ENCODE assay signal across 21 mouse cellular contexts in the genomic region with DNA sequence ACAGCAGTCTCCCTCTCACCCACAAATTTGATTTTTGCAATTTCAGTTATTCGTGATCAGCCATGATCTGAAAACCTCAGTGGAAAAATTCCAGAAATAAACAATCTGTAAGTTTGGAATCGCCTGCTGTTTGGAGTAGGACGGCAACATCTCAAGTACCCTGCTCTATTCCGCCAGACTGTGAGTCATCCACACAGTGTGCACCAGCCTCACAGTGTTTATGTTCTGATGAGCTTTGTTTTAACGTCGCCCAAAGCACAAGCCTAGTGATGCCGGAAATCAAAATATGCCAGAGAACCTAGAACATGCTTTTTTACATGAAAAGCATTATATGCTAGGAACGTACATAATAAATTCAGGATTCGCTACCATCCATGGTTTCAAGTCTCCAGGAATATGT. TPM values are rescaled to one million over a fixed set of nuclear protein-coding genes. Genes with fewer than 3 reads are reported as not detected.
A peak's percentile ranks its signal among the peaks of the same experiment; 100 is the strongest.
DNase-seq lines count a peak whose midpoint lies in the region; ATAC-seq and TF ChIP-seq lines count a peak whose summit lies in the region.
"Had no signal": no experiment of that assay in that cellular context is flagged by ENCODE, and none has a peak within 500 bp of the region (broad histone marks: within the 10 kb centered on the region; RNA-seq: fewer than 3 reads in every experiment).

No protein-coding gene starts in this region.

- H3K4me3 ChIP-seq in layer of hippocampus, adult 2 months, result no peak overlapping the region
- H3K4me3 ChIP-seq: embryonic facial prominence, embryonic 12.5 days; forebrain, embryonic 12.5 days; heart, embryonic 10.5 days; hindbrain, embryonic 13.5 days had no signal

- peak overlapping the region; percentile 0; the same call in 1 of the 2 replicates for H3K27ac ChIP-seq in layer of hippocampus, adult 2 months
- H3K27ac ChIP-seq: embryonic facial prominence, embryonic 12.5 days; forebrain, embryonic 12.5 days; heart, embryonic 10.5 days; hindbrain, embryonic 13.5 days; hindbrain, postnatal 0 days had no signal

- no peak for TF ChIP-seq CTCF in layer of hippocampus, adult 2 months (conservative IDR thresholded peaks at IDR 0.05)

- 0 out of 2 replicates have a peak, but pooled peaks have one; percentile 52 for ATAC-seq in frontal cortex, adult (ENCODE audit: low TSS enrichment)
- ATAC-seq: CD4-positive, CD25-positive, alpha-beta regulatory T cell, adult 4 months; forebrain, postnatal 0 days; hindbrain, postnatal 0 days had no signal

- no peak for DNase-seq in frontal cortex, postnatal 14 days (ENCODE audit: low spot score in 2 of 2)
- DNase-seq in layer of hippocampus, adult 2 months (ENCODE audit: low spot score in 2 of 2), result no peak
- no peak for DNase-seq in layer of hippocampus, postnatal 14 days (ENCODE audit: low spot score in 2 of 2)
- peak; percentile 49 for DNase-seq in lung, postnatal 14 days
- no peak for DNase-seq in yolk sac, embryonic 10.5 days (ENCODE audit: low spot score)
- DNase-seq in testis, postnatal 10 days (ENCODE audit: low spot score), result no peak
- DNase-seq: adrenal gland, postnatal 10 days; B cell, adult 2 months; cerebellum, adult 11-12 months; cerebellum, adult 9-10 months; cerebellum, postnatal 25 days; forebrain, postnatal 0 days; gastrocnemius, postnatal 10 days; heart, postnatal 10 days had no signal

RNA-seq across cellular contexts. Expression of a gene that starts 14.9 kb away (rescaled TPM):
- total RNA-seq in layer of hippocampus, adult 2 months (2021), result 10 to 100 TPM; 18.8 to 20.2 TPM
- 1 to 10 TPM; 1.1 to 2.1 TPM for total RNA-seq in layer of hippocampus, postnatal 14 days (2021)

Comparison
In these comparisons a context has a peak if more than half of its experiments do, and no peak if none do; other contexts are left out.
1. RNA of a gene that starts 14.9 kb away (total RNA-seq): 18.8 to 20.2 TPM in layer of hippocampus, adult 2 months; 1.1 to 2.1 TPM in layer of hippocampus, postnatal 14 days; every median in the first group is over 4 times any median in the second.